Mouse (Mus musculus) limb, embryonic 11.5 days (tissue): ENCODE data around the gene Ncapg2. TPM values are rescaled to one million over a fixed set of nuclear protein-coding genes. Genes with fewer than 3 reads are reported as not detected.

Source experiments
- ATAC-seq: fragments of 200-750 bp; cut with Nextera tagmentation; 2 replicates; pipeline ENCODE4 v1.8.0; 2017; ENCODE audit warnings: low read depth; ENCODE audit not compliant: insufficient number of reproducible peaks, low FRiP score, low TSS enrichment
- DNase-seq: peaks from one replicate; pipeline ENCODE4 v3.0.0-alpha.2; 2015; ENCODE audit warnings: low spot score
- H3K27ac ChIP-seq: fragments of 300-500 bp; sonication (generic); replicated peaks from 2 replicates; pipeline ENCODE4 v1.5.1; 2014; ENCODE audit warnings: low read depth, mild to moderate bottlenecking, low read length
- H3K27me3 ChIP-seq: fragments of 300-500 bp; sonication (generic); 2 replicates; pipeline ENCODE4 v1.6.1; 2014; ENCODE audit warnings: mild to moderate bottlenecking, low read length, mixed read lengths; ENCODE audit not compliant: control insufficient read depth, insufficient read depth
- H3K36me3 ChIP-seq: fragments of 300-500 bp; sonication (generic); 2 replicates; pipeline ENCODE4 v1.6.1; 2014; ENCODE audit warnings: mild to moderate bottlenecking, low read length, moderate library complexity, mixed read lengths; ENCODE audit not compliant: control insufficient read depth, insufficient read depth
- H3K4me1 ChIP-seq: fragments of 300-500 bp; sonication (generic); 2 replicates; pipeline ENCODE4 v1.6.1; 2014; ENCODE audit warnings: low read length, mixed read lengths; ENCODE audit not compliant: control insufficient read depth, insufficient read depth
- H3K4me2 ChIP-seq: fragments of 300-500 bp; sonication (generic); 2 replicates; pipeline ENCODE4 v1.6.1; 2014; ENCODE audit warnings: low read depth, mild to moderate bottlenecking, moderate library complexity; ENCODE audit not compliant: severe bottlenecking
- H3K4me3 ChIP-seq: fragments of 300-500 bp; sonication (generic); 2 replicates; pipeline ENCODE4 v1.5.1; 2014; ENCODE audit warnings: low read depth, low read length
- H3K9ac ChIP-seq: fragments of 300-500 bp; sonication (generic); 2 replicates; pipeline ENCODE4 v1.6.1; 2014; ENCODE audit warnings: mild to moderate bottlenecking, low read length
- H3K9me3 ChIP-seq: fragments of 300-500 bp; sonication (generic); 2 replicates; pipeline ENCODE4 v1.6.1; 2016; ENCODE audit warnings: low read length; ENCODE audit not compliant: control insufficient read depth
- WGBS: fragments of 180-500 bp; shearing (Covaris S2); extraction: QIAGEN DNeasy Blood & Tissue Kit; methylation state at CpG from one replicate; pipeline ENCODE4 v1.1.7; 2014; 5-methylcytosine and 5-hydroxymethylcytosine counted together
- polyA plus RNA-seq: library from polyadenylated mRNA; unstranded; fragments of >200 nt; fragmentation: Nextera tagmentation; extraction: Ambion mirVana; gene quantifications from 2 replicates; pipeline ENCODE4 v1.2.1, GENCODE M21; 2014

Gene Ncapg2
- polyA plus RNA-seq, 1 experiment from 2014 or later = 45.0 TPM

DNA sequence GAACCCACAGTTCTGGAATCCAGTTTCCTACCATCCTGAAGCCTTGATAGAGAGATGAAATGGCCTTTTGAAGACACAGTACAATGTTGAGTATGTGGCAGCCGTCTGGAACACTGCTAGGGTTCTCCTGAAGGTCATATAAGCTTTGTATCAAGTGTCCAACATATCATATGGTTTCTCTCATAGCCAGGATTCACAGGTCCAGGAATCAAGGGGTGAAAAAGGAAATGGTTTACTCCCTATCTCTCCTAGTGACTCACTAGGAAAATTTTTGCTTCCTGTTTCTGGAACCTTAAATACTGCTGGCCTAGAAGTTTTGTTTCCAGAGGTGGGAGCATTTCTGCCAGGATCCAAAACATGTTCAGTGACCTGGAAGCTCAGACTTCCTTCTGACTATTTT lies 15.3 kb upstream of the Ncapg2 start:
- WGBS = 62% methylated on average over 1 of the region's 1 CpGs
- no peak overlapping the region for H3K27ac ChIP-seq
- no peak overlapping the region for H3K9ac ChIP-seq
- no peaks in the 10 kb centered on the region for H3K27me3 ChIP-seq
- H3K9me3 ChIP-seq = no peaks in the 10 kb centered on the region
- no peaks in the 10 kb centered on the region for H3K4me1 ChIP-seq
- H3K4me3 ChIP-seq = no peak overlapping the region
- no peak for DNase-seq
- no peaks in the 10 kb centered on the region for H3K36me3 ChIP-seq
- H3K4me2 ChIP-seq = no peak overlapping the region
- no peak for ATAC-seq

DNA sequence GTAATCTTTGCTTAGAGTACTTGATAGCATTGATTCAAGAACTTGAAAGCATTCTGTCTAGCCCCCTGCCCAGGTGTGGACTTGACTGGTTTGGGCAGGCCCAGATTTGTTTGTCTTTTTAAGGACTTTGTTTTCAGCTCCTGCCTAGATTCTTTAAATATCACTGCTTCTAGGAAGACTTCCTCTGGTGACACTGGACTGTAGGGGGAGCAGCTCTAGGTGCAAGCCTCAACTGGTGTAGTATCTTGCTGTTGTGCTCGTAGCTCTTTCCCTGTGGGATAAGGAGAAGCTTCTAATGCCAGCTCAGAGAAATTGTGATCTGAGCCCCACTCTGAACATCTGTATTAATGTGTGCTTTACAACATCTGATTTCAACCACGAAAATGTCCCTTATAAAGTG lies 10.9 kb upstream of the Ncapg2 start:
- ATAC-seq (no peak), DNase-seq (no peak)
- H3K27ac ChIP-seq = no peak overlapping the region
- H3K9me3 ChIP-seq = no peaks in the 10 kb centered on the region
- no peak overlapping the region for H3K4me2 ChIP-seq
- H3K27me3 ChIP-seq = no peaks in the 10 kb centered on the region
- no peak overlapping the region for H3K4me3 ChIP-seq
- no peaks in the 10 kb centered on the region for H3K4me1 ChIP-seq
- no peak overlapping the region for H3K9ac ChIP-seq
- no peaks in the 10 kb centered on the region for H3K36me3 ChIP-seq
- WGBS = 72% methylated on average over 2 of the region's 2 CpGs

DNA sequence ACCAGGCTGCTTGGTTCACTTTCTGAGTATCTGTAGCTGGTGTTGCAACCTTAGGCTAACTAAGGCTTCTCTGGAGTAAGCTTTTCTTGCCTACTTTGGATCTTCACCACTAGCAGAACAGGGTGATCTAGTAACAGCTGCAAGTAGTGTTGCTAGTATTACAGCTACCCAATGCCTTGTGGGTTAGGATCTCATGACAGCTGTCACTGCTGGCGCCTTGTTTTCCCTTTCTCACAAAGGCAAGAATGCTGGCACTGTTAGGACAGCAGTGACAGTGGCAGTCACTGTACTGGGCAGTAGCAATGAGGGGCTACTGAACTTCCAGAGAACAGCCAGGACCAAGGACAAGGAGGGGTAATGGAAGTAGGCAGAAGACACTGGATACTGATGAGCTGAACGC lies 9.9 kb upstream of the Ncapg2 start:
- H3K27me3 ChIP-seq = no peaks in the 10 kb centered on the region
- no peak for ATAC-seq
- H3K9me3 ChIP-seq = no peaks in the 10 kb centered on the region
- no peaks in the 10 kb centered on the region for H3K36me3 ChIP-seq
- H3K27ac ChIP-seq = no peak overlapping the region
- no peak overlapping the region for H3K4me3 ChIP-seq
- H3K9ac ChIP-seq = no peak overlapping the region
- H3K4me1 ChIP-seq = no peaks in the 10 kb centered on the region
- WGBS = 81% methylated on average over 2 of the region's 2 CpGs
- DNase-seq = no peak
- no peak overlapping the region for H3K4me2 ChIP-seq

DNA sequence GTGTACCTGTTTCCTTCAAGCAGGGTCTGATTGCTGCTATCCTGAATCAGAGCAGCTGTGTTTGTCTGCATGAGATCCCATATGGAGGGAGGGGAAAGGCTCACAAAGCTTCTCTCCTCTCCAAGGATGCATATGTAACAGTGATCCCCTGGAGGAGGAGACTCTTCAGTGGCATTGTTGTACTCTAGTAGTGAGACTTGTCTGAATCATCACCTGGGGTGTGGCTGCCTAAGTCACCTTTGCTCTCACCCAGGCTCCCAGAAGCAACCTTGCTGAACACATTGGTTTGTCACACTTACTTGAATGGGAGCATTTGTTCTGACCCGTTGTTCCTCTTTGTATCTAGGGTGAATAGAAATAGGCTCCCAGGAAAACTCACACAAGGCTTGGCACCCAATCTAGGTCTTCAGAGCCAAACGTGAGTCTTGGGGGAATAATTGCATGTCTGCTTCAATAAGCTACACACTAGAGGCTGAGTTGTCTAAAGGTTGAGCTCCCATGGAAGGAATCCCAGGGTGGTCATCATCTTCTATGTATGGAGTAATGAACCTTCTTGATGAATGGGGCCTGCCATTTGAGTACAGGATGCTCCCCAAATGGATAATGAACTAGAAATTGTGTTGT lies 9.0 kb upstream of the Ncapg2 start:
- H3K4me2 ChIP-seq = no peak overlapping the region
- H3K4me1 ChIP-seq = no peaks in the 10 kb centered on the region
- ATAC-seq = no peak
- H3K36me3 ChIP-seq = no peaks in the 10 kb centered on the region
- no peak overlapping the region for H3K27ac ChIP-seq
- 78% methylated on average over 2 of the region's 2 CpGs for WGBS
- no peaks in the 10 kb centered on the region for H3K27me3 ChIP-seq
- no peak for DNase-seq
- no peak overlapping the region for H3K4me3 ChIP-seq
- peaks cover 4% of the 10 kb centered on the region; the same call in 1 of the 2 replicates for H3K9me3 ChIP-seq
- H3K9ac ChIP-seq = no peak overlapping the region

DNA sequence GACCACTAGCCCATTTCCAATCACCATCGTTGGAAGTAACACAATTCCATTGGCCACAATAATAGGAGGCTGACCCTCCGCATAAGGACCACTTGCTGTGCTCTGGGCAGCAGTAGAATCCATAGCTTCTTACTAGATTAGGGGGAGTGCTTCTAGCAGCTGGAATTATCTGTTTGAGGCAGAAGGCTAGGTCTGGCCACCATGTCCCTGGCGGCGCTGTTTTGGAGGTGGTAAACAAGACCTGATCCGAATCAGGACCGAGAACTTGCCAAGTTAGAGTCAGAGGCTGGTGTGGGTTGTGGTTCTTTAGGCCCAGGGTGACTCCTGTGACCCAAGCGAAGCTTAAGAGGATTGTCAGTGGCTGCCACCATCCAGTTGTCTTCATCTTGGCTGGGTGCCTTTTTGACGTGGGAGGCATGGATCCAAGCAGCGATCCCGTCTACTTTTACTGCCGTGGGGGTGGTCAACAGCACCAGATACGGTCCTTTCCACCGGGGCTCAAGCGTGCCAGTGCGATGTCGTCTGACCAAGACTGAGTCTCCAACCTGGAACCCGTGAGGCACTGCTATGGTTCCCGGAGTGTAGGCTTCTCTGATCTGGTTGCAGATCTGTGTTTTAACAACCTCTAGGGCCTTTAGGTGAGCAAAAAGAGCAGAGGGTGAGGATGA lies 1.1 kb upstream of the Ncapg2 start:
- peak overlapping the region; percentile 50 for H3K9ac ChIP-seq
- peaks cover 13% of the 10 kb centered on the region for H3K9me3 ChIP-seq
- no peaks in the 10 kb centered on the region for H3K4me1 ChIP-seq

DNA sequence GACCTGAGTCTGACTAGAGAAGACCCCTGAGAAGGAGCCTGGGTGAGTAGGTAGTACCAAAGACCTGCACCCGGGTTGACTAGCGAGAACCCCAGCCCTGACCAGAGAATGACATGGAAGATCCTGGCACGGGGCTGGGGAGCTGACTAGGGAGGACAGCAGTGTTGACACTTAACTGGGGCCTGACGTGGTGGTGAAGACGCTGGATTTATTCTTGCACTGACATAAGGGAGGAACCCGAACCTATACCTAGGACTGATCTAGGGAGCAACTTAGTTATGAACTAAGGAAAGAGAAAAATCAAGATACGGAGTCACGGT lies 594 bp downstream of the Ncapg2 start:
- WGBS = 13% methylated on average over 8 of the region's 8 CpGs
- Histone ChIP-seq H3K4me3 (peak overlapping the region; percentile 77), H3K27ac (no peak overlapping the region), H3K36me3 (peaks cover 7% of the 10 kb centered on the region; the same call in 1 of the 2 replicates), H3K4me2 (peak overlapping the region; percentile 88), H3K9me3 (peaks cover 13% of the 10 kb centered on the region), H3K27me3 (no peaks in the 10 kb centered on the region), H3K4me1 (no peaks in the 10 kb centered on the region), H3K9ac (peak overlapping the region; percentile 84)
- DNase-seq (no peak), ATAC-seq (no peak)

More for the DNA sequence above, 1.1 kb upstream of the Ncapg2 start:
- no peak overlapping the region for H3K27ac ChIP-seq
- H3K4me2 ChIP-seq = peak overlapping the region; percentile 88; the same call in 1 of the 2 replicates
- WGBS = 94% methylated on average over 18 of the region's 18 CpGs
- peak overlapping the region; percentile 77; the same call in 1 of the 2 replicates for H3K4me3 ChIP-seq
- no peaks in the 10 kb centered on the region for H3K27me3 ChIP-seq
- H3K36me3 ChIP-seq = peaks cover 6% of the 10 kb centered on the region; the same call in 1 of the 2 replicates
- no peak for ATAC-seq
- DNase-seq = no peak

DNA sequence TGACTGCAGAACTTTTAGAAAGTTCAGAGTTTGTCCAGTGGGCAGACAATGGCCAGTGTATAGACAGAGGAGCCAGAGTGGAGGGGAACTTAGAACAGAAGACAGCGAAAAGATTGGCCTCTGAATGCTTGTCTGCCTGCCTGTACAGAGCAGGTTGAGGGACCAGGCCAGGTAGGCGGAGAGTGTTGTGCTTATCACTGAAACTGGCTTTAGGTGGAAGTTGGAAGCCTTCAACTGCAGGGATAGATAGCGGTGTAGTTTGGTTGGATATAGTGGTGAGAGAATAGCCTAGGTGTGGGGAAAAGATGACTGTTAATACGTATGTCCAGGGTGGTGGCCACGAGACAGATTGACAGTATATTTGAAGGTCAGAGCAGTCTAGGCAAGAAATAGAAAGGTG lies 2.7 kb downstream of the Ncapg2 start:
- Histone ChIP-seq H3K4me2 (no peak overlapping the region), H3K27ac (no peak overlapping the region), H3K36me3 (peaks cover 7% of the 10 kb centered on the region; the same call in 1 of the 2 replicates), H3K4me1 (no peaks in the 10 kb centered on the region), H3K4me3 (no peak overlapping the region), H3K9me3 (peaks cover 8% of the 10 kb centered on the region), H3K27me3 (no peaks in the 10 kb centered on the region), H3K9ac (no peak overlapping the region)
- ATAC-seq = no peak
- no peak for DNase-seq
- 96% methylated on average over 5 of the region's 5 CpGs for WGBS

DNA sequence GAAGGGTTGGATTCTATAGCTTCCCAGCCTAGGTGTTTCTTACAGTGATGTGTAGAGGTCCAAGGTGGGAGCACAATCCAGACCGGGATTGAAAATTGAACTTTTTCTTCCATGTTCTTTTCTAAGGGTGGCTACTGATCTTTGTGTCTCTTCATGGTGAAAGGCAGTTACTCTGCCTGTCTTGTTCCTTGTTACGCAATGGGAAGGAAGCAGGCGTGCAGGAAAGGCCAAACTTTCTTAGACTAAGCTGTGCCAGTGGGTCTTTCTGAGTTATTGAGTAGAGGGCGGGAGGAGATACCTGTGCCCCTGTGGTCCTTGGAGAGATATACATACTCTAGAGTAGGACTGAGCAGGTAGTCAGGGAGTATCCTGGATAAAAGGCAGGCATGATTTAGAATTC lies 9.7 kb downstream of the Ncapg2 start:
- Histone ChIP-seq H3K4me1 (no peaks in the 10 kb centered on the region), H3K9me3 (no peaks in the 10 kb centered on the region), H3K4me2 (no peak overlapping the region), H3K9ac (no peak overlapping the region), H3K27ac (no peak overlapping the region), H3K36me3 (peaks cover 11% of the 10 kb centered on the region), H3K4me3 (no peak overlapping the region), H3K27me3 (no peaks in the 10 kb centered on the region)
- ATAC-seq (no peak), DNase-seq (no peak)
- 96% methylated on average over 4 of the region's 4 CpGs for WGBS
